Mouse (Mus musculus) neural tube, embryonic 13.5 days (tissue): ENCODE results near the gene Kif27. TPM values are rescaled to one million over a fixed set of nuclear protein-coding genes. Genes with fewer than 3 reads are reported as not detected.
A peak's percentile ranks its signal among the peaks of the same experiment; 100 is the strongest.
"Not testable (repeated sequence)": the region's sequence is repeated elsewhere in the genome, so short reads cannot be mapped to it uniquely, and the experiment has no call there.

Experiments used
- ATAC-seq: fragments of 200-750 bp; cut with Nextera tagmentation; 2 replicates; pipeline ENCODE4 v1.8.0; 2017; ENCODE audit warnings: low read depth, mild to moderate bottlenecking, moderate TSS enrichment, moderate library complexity
- H3K27ac ChIP-seq: fragments of 300-500 bp; sonication (generic); replicated peaks from 2 replicates; pipeline ENCODE4 v1.5.1; 2015; ENCODE audit warnings: moderate library complexity, mild to moderate bottlenecking, inconsistent platforms
- H3K27me3 ChIP-seq: fragments of 300-500 bp; sonication (generic); 2 replicates; pipeline ENCODE4 v1.6.1; 2015; ENCODE audit warnings: mild to moderate bottlenecking, inconsistent platforms
- H3K36me3 ChIP-seq: fragments of 300-500 bp; sonication (generic); 2 replicates; pipeline ENCODE4 v1.6.1; 2015; ENCODE audit warnings: mild to moderate bottlenecking, inconsistent platforms
- H3K4me1 ChIP-seq: fragments of 300-500 bp; sonication (generic); replicated peaks from 2 replicates; pipeline ENCODE4 v1.6.1; 2015; ENCODE audit warnings: inconsistent platforms
- H3K4me2 ChIP-seq: fragments of 300-500 bp; sonication (generic); 2 replicates; pipeline ENCODE4 v1.6.1; 2015; ENCODE audit warnings: inconsistent platforms, mild to moderate bottlenecking, moderate library complexity
- H3K4me3 ChIP-seq: fragments of 300-500 bp; sonication (generic); 2 replicates; pipeline ENCODE4 v1.5.1; 2015; ENCODE audit warnings: mild to moderate bottlenecking, inconsistent platforms
- H3K9ac ChIP-seq: fragments of 300-500 bp; sonication (generic); 2 replicates; pipeline ENCODE4 v1.6.1; 2015; ENCODE audit warnings: moderate library complexity, mild to moderate bottlenecking, inconsistent platforms
- H3K9me3 ChIP-seq: fragments of 300-500 bp; sonication (generic); 2 replicates; pipeline ENCODE4 v1.6.1; 2016; ENCODE audit warnings: inconsistent platforms
- WGBS: fragments of 180-500 bp; shearing (Covaris S2); methylation state at CpG from one replicate; pipeline ENCODE4 v1.1.7; 2015; 5-methylcytosine and 5-hydroxymethylcytosine counted together
- polyA plus RNA-seq: library from polyadenylated mRNA; unstranded; fragments of >200 nt; fragmentation: Nextera tagmentation; extraction: Ambion mirVana; gene quantifications from 2 replicates; pipeline ENCODE4 v1.2.1, GENCODE M21; 2015

Gene Kif27
- polyA plus RNA-seq, 1 experiment from 2014 or later, result 1.2 TPM

DNA sequence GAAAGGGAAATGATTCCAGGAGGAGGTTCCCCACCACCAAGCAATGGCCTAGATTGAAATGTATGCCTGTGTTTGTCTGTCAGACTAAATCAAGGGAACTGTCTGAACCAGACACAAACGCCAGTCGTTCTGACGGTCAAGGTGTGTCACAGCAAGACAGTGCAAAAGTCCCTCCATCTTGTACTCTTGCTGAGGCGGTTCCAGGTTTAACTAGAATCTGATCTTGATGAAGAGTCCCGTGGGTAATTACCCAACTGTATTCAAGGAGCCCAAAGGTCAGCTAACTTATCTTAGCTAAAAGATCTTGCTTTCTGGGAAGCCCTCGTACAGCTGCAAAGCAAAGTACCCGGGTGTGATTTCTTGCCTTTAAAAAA is 26.6 kb upstream of the Kif27 start:
- H3K36me3 ChIP-seq, result peaks cover 36% of the 10 kb centered on the region
- peaks cover 15% of the 10 kb centered on the region for H3K9me3 ChIP-seq
- H3K4me3 ChIP-seq, result peak overlapping the region; percentile 82
- WGBS, result 86% methylated on average over 7 of the region's 7 CpGs
- H3K4me1 ChIP-seq, result peaks cover 12% of the 10 kb centered on the region
- H3K9ac ChIP-seq, result peak overlapping the region; percentile 81; the same call in 1 of the 2 replicates
- no peaks in the 10 kb centered on the region for H3K27me3 ChIP-seq
- no peak for ATAC-seq
- H3K4me2 ChIP-seq, result peak overlapping the region; percentile 90
- peak overlapping the region; percentile 59 for H3K27ac ChIP-seq

DNA sequence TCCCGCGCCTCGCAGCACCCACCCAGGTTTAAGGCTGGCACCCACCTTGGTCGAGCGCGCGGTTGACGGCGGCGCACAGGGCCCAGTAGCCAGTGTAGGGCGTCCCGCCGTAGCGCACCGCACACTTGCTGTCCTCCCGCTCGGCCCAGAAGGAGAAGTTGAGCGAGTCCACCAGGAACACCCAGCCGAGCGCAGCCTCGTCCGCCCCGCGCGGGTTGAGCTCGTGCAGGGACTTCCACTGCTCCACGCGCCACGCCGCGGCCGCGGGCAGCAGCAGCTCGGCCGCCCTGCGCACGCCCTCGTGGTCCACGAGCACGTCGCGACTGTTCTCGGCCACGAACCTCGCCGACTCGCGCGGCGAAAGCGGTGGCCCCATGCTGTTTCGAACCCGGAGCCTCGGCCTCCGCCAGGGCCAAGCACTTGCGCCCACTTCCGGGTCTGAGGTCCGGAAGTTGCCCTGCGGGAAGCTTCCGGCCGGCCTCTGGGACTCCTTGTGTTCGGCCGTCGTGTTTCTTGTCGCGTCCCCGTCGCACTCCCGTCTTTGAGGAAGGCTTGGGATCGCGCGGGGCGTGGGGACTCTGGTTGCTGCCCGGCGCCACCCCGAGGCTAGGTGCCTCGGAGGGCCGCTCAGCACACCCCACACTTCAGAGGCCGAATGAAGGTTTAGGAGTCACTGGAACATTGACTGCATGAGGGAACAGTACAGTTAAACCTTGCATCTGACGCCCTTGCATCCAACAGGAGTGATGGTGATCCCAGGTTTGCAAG is 26.0 kb upstream of the Kif27 start, which contains the start of gene 2210016F16Rik:
Gene 2210016F16Rik (minus strand): TSS at position 447 of the 768 bp plus-strand sequence.
- peak; percentile 77 for ATAC-seq
- Histone ChIP-seq H3K4me3 (peak within 1 kb of the TSS; percentile 82), H3K4me2 (peak within 1 kb of the TSS; percentile 90), H3K9ac (peak within 1 kb of the TSS; percentile 81), H3K27ac (peak within 1 kb of the TSS; percentile 59), H3K27me3 (no peaks in the 10 kb centered on the region), H3K9me3 (peaks cover 21% of the 10 kb centered on the region), H3K36me3 (peaks cover 36% of the 10 kb centered on the region), H3K4me1 (peaks cover 12% of the 10 kb centered on the region)
- 1% methylated on average over 80 of the region's 80 CpGs for whole genome bisulfite sequencing

DNA sequence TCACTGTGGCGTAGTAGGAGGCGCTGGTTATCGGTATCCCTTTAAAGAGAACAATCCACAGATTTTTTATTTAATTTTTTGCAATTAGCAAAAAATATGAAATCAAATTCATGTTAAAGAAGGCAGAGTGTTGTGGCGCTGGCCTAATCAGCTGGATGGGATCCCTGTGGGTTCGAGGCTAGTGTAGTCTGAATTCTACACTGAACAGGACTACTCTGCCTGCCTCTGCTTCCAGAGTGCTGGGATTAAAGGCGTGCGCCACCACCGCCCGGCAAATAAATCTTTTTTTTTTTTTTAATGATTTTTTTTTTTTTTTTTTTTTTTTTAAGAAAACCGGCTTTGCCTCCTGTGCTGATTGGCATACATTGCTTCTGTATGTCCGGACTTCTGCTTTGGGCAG is 25.4 kb upstream of the Kif27 start:
- H3K4me2 ChIP-seq, result peak overlapping the region; percentile 90

DNA sequence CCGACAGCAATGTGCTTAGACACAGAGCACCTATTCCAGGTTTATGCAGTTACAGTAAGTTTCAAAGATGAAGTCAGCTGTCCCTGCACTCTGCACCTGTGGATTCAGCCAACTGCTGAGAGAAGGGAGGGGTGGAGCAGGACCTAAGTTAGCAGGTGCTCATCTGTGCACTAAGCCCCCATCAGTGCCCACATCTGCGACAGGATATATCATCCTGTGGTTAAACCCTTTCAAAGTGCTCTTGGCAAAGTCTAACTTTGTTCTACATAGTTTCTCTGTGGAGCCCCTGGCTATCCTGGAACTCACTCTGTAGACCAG is 14.2 kb upstream of the Kif27 start:
- ATAC-seq, result no peak
- H3K36me3 ChIP-seq, result no peaks in the 10 kb centered on the region

More for the DNA sequence above, 25.4 kb upstream of the Kif27 start:
- WGBS, result 51% methylated on average over 11 of the region's 11 CpGs
- Histone ChIP-seq H3K4me3 (peak overlapping the region; percentile 82), H3K9me3 (peaks cover 25% of the 10 kb centered on the region), H3K36me3 (peaks cover 36% of the 10 kb centered on the region), H3K4me1 (peaks cover 12% of the 10 kb centered on the region), H3K27ac (no peak overlapping the region), H3K27me3 (no peaks in the 10 kb centered on the region), H3K9ac (peak overlapping the region; percentile 81)
- no peak for ATAC-seq

DNA sequence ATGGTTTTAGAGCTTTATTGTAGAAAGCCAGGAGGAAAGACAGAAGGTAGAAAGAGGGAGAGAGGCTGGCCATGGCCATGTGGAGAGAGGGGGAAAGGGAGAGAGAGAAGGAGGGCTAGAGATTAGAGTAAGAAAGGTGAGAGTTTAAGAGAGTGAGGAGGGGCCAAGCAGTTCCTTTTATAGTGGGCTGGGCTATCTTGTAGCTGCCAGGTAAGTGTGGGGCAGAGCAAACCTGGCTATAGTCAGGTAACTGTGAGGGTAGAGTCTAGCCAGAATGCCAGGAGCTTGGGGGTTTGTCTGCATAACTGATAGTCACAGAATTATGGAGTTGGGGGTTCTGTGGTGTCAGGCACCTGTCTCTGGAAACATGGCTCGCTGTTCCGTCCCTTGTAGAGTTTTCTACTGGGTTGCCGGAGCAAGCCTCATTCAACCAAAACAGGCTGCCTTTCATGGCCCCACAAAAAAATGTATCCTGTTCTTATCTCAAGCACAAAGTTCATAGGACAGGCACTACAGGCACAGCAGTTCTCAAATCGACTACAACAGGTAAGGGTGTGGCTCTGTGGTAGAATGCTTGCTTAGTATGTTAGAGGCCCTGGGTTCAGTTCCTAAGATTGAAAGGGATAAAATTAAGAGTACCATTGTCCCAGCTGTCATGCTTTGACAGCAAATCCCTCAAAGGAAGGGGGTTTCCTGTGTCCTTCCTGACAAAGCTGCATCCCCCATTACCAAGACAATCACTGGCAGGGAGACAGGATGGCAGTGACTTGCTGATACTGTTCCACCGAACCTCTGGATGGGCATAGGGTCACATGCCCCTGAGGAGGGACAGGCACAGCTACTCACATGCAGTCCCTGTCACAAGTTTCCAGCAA is 13.6 kb upstream of the Kif27 start:
- Histone ChIP-seq H3K27me3 (no peaks in the 10 kb centered on the region), H3K4me1 (no peaks in the 10 kb centered on the region), H3K27ac (no peak overlapping the region), H3K4me3 (no peak overlapping the region), H3K9me3 (peaks cover 12% of the 10 kb centered on the region; the same call in 1 of the 2 replicates), H3K9ac (no peak overlapping the region), H3K4me2 (no peak overlapping the region), H3K36me3 (no peaks in the 10 kb centered on the region)
- ATAC-seq, result no peak
- 87% methylated on average over 5 of the region's 5 CpGs for WGBS

More for the DNA sequence above, 14.2 kb upstream of the Kif27 start:
- H3K4me3 ChIP-seq, result no peak overlapping the region
- H3K4me1 ChIP-seq, result no peaks in the 10 kb centered on the region
- H3K4me2 ChIP-seq, result no peak overlapping the region
- H3K27me3 ChIP-seq, result no peaks in the 10 kb centered on the region
- H3K27ac ChIP-seq, result no peak overlapping the region
- H3K9me3 ChIP-seq, result peaks cover 12% of the 10 kb centered on the region; the same call in 1 of the 2 replicates
- no peak overlapping the region for H3K9ac ChIP-seq
- 92% methylated on average over 2 of the region's 2 CpGs for WGBS

DNA sequence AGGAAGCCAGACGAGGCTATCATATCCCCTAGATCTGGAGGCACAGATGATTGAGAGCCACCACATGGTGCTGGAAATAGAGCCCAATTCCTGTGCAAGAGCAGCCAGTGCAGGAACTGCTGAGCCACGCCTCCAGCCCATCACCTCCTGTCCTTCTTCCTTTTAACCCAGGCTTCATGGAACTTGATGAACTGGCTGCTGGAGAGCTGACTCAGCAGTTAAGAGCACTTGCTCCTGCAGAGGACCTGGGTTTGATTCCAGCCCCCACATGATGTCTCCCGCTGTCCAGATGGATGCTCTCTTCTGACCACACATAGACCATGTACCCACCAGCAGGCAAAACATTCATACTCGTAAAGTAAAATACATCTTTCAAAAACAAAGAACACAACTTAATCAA is 9.9 kb upstream of the Kif27 start:
- H3K27ac ChIP-seq, result no peak overlapping the region
- H3K36me3 ChIP-seq, result no peaks in the 10 kb centered on the region
- H3K27me3 ChIP-seq, result no peaks in the 10 kb centered on the region
- H3K9me3 ChIP-seq, result no peaks in the 10 kb centered on the region
- H3K9ac ChIP-seq, result no peak overlapping the region
- H3K4me1 ChIP-seq, result no peaks in the 10 kb centered on the region
- H3K4me2 ChIP-seq, result no peak overlapping the region
- no peak for ATAC-seq
- 78% methylated on average over 4 of the region's 4 CpGs for WGBS
- no peak overlapping the region for H3K4me3 ChIP-seq

DNA sequence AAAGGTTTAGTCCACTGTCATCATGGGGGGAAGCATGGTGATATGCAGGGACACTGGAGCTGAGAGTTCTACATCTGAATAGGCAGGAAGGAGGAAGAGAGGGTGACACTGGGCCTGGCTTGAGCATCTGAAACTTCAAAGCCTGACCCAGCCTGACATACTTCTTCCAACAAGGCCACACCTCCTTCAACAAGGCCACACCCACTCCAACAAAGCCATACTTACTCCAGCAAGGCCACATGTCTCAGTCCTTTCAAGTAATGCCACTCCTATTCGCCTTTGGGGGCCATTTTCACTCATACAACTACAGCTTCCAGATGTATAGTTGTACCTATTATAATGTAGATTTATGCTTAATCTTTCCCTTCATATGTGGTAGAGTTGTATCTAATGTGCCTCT is 8.7 kb upstream of the Kif27 start:
- Histone ChIP-seq H3K4me2 (no peak overlapping the region), H3K27me3 (no peaks in the 10 kb centered on the region), H3K27ac (no peak overlapping the region), H3K4me1 (no peaks in the 10 kb centered on the region), H3K9me3 (no peaks in the 10 kb centered on the region), H3K4me3 (no peak overlapping the region), H3K9ac (no peak overlapping the region), H3K36me3 (no peaks in the 10 kb centered on the region)
- WGBS, result 71% methylated on average over 1 of the region's 1 CpGs
- no peak for ATAC-seq

DNA sequence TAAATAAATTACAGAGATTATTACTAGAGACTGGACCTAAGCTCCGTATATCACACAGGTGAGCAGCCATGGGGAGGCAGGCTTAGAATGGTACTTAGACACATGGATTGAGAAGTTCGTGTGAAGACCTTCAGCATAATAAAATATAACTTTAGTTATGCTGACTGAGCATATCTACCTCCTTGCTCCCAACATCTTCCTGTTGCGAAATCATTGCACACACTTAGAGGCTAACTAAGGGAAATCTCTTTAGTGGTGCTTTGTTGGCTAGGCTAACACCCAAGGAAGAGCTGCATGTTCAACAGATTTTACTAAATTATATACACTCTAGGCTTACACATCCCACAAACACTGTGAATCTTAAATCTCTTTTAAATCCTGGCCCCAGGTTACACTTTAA is 7.5 kb upstream of the Kif27 start:
- 84% methylated on average over 3 of the region's 3 CpGs for WGBS

DNA sequence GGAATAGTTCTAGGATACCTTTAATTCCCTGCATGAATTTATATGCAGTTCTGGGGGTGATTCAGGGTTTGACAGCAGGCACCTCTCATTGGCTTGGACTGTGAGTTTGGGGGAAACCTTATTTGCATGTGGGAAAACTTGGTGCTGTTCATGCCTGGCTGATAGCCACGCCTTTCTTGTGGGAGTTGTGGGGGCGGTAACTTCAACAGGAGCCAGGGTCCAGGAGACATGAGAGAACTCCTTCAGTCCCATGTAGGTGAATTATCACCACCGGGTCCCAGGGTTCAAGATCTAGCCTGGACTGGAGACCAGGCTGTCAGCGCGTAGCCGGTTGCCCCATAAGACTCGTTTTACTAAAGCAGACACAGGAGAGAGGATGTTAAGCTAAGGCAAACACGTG is 6.3 kb upstream of the Kif27 start:
- H3K9ac ChIP-seq, H3K36me3 ChIP-seq, H3K27ac ChIP-seq, H3K4me2 ChIP-seq, H3K4me3 ChIP-seq, H3K27me3 ChIP-seq, H3K4me1 ChIP-seq, H3K9me3 ChIP-seq, ATAC-seq: not testable (repeated sequence)
- 86% methylated on average over 8 of the region's 8 CpGs for WGBS

More for the DNA sequence above, 7.5 kb upstream of the Kif27 start:
- Histone ChIP-seq H3K36me3 (no peaks in the 10 kb centered on the region), H3K4me2 (no peak overlapping the region), H3K27ac (no peak overlapping the region), H3K27me3 (no peaks in the 10 kb centered on the region), H3K4me1 (no peaks in the 10 kb centered on the region), H3K9ac (no peak overlapping the region), H3K4me3 (no peak overlapping the region), H3K9me3 (no peaks in the 10 kb centered on the region)
- no peak for ATAC-seq

DNA sequence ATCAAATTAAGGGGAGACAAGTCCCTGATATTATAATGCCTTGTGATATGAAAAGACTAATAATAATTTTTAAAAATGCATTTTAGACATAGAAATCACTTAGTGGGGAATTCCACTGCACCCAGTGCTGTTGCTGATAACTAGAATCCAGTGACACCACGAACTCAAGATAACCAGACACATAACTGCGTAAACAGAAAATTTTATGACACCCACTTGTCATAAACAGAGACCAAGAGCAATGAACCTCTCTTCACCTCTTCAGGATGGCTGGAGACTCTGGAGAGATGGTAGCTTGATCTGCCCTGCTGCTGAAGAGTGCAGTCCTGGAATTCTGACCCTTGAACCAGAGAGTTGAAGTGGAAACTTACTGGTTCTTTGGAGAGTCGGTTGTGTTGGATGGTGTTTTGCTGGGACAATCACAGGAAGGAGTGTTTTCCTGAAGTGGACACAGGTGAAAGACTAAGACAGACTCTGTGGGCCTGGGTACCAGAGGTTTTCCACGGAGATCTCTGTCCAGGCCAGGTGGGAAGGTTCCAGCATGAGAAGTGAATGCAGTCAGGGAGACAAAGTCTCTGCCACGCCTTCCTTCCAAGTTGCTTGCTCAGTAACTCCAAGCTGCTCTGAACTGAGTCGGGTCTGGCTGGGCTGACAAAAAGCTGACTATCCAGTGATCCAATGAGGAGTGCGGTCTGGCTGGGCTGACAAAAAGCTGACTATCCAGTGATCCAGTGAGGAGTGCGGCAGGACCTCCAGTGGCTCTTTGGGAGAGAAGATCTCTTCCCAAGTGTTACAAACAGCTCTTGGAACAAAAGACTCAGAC is 5.6 kb upstream of the Kif27 start:
- Histone ChIP-seq H3K4me2 (no peak overlapping the region), H3K4me3 (no peak overlapping the region), H3K36me3 (no peaks in the 10 kb centered on the region), H3K4me1 (no peaks in the 10 kb centered on the region), H3K27me3 (no peaks in the 10 kb centered on the region), H3K9me3 (no peaks in the 10 kb centered on the region), H3K9ac (no peak overlapping the region), H3K27ac (no peak overlapping the region)
- ATAC-seq, result no peak
- 83% methylated on average over 8 of the region's 8 CpGs for WGBS

DNA sequence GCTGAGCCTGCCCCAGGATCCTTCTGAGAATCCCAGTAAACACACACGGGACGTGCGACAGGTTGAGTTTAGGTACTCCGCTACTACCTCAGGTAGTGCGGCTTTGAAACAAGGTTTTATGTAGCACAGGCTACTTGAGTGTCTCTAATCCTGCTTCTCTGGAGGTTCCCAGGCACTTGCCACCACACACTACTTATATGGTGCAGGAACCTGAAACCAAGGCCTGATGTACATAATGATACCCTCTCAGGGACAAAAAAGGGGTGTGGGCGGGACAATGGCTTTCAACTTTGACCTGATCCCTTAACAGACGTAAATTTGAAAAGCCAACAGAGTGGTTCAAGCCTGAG is 357 bp upstream of the Kif27 start:
- H3K9ac ChIP-seq, result peak overlapping the region; percentile 75; the same call in 1 of the 2 replicates
- 0 out of 2 replicates have a peak, but pooled peaks cover 8% of the 10 kb centered on the region for H3K4me1 ChIP-seq
- peak; percentile 60 for ATAC-seq
- peaks cover 10% of the 10 kb centered on the region for H3K27me3 ChIP-seq
- H3K36me3 ChIP-seq, result no peaks in the 10 kb centered on the region
- peak overlapping the region; percentile 69 for H3K4me3 ChIP-seq
- 4% methylated on average over 7 of the region's 7 CpGs for WGBS
- H3K4me2 ChIP-seq, result peak overlapping the region; percentile 93
- H3K9me3 ChIP-seq, result no peaks in the 10 kb centered on the region
- H3K27ac ChIP-seq, result peak overlapping the region; percentile 42; the same call in 1 of the 2 replicates

DNA sequence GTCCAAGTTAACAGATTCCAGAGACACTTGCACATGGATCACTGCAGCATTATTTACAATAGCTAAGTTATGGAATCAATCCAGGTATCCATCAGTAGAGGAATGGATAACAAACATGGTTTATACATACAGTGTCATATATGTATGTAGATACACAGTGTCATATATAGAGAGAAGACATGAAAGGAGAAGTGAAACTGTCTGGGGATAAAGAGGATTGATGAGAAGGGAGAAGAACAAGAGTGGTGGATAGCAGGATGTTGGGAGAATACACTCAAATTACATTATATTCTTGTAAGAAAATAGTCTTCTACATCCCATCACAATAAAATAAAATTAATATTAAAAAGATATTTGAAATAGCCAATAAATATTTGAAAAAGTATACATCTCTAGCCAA is 5.9 kb downstream of the Kif27 start:
- Histone ChIP-seq H3K9ac (no peak overlapping the region), H3K4me2 (no peak overlapping the region), H3K9me3 (no peaks in the 10 kb centered on the region), H3K27me3 (peaks cover 10% of the 10 kb centered on the region), H3K36me3 (no peaks in the 10 kb centered on the region), H3K27ac (no peak overlapping the region), H3K4me1 (0 out of 2 replicates have a peak, but pooled peaks cover 3% of the 10 kb centered on the region), H3K4me3 (no peak overlapping the region)
- ATAC-seq, result no peak
